Mouse (Mus musculus): Measurements from ENCODE around the gene Snrpd3.
A peak's percentile ranks its signal among the peaks of the same experiment; 100 is the strongest.
"Not testable (repeated sequence)": the region's sequence is repeated elsewhere in the genome, so short reads cannot be mapped to it uniquely, and the experiment has no call there.

Snrpd3 gene

DNA sequence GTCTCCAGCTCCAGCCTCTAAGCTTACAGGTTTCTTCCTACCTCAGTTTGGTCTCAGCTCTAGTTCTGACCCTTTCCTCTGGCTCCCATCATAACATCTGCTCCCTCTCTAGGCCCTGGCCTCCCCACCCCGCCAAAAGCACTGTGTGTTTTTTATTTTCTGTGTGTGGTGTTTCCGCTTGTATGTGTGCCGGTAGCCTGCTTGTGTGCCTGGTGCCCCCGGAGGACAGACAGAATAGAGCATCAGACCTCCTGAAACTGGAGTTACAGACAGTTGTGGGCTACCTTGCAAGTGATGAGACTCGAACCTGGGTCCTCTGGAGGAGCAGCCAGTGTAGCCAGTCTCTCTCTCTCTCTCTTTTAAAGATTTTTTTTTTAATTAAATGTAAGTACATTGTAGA, 49.0 kb downstream of the Snrpd3 start:
- no peak for DNase-seq (ENCODE audit: low spot score in 2 of 2)

- DNase-seq (ENCODE audit: low spot score in 2 of 2), result not testable (repeated sequence)
Measured at GRCm38 (mm10) chr10:75566765-75567164, 49.4 kb downstream of the Snrpd3 start.

GRCm38 (mm10) chr10:75568029-75568428, 50.7 kb downstream of the Snrpd3 start:
- DNase-seq (ENCODE audit: low spot score in 2 of 2), result no peak

- DNase-seq (ENCODE audit: low spot score in 2 of 2), result no peak
Measured at GRCm38 (mm10) chr10:75568441-75568840, 51.1 kb downstream of the Snrpd3 start.

DNA sequence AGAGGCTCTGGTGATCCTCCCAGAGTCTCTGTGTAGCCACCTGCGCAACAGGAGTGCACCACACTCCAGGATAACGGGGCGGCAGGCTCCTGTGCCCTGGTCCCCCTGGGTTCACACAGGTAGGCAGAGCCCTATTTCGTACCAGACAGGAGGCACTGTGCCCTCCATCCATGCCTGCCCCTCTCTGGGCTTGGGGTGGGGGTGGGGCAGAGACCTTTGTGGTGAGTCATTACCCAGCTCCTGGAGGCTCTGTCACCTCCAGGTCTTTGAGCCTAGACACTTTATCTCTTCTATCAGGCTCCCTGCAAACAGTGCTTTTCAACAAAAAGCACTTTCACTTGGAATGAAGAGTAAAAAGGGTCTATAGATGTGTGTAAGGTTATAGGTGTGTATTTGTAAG, 51.5 kb downstream of the Snrpd3 start:
- DNase-seq (ENCODE audit: low spot score in 2 of 2), result no peak

- DNase-seq (ENCODE audit: low spot score in 2 of 2), result no peak
Measured at GRCm38 (mm10) chr10:75570981-75571657, 53.8 kb downstream of the Snrpd3 start.

DNA sequence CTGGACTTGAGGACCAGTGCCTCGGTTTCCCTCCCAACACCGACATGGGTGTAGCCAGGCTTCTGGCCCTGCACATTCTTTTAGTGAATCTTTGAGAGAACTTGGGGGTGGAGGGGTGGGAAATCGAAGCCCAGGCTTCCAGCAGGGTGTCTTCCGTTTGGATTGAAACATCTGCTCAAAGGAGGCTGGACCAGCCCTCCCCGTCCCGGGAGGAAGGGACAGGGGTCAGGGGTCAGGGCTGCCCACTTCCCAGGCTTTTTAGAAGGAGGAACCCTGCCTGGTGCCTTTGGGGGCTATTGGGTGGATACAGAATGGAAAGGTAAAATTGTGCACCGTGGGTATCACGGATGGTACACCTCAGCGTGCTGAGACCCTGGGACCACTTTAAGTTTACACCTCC, 54.6 kb downstream of the Snrpd3 start:
- DNase-seq (ENCODE audit: low spot score in 2 of 2), result no peak

- DNase-seq (ENCODE audit: low spot score in 2 of 2), result no peak
Measured at GRCm38 (mm10) chr10:75573181-75573580, 55.8 kb downstream of the Snrpd3 start.

- no peak for DNase-seq (ENCODE audit: low spot score in 2 of 2)
Measured at GRCm38 (mm10) chr10:75573965-75574364, 56.6 kb downstream of the Snrpd3 start.

DNA sequence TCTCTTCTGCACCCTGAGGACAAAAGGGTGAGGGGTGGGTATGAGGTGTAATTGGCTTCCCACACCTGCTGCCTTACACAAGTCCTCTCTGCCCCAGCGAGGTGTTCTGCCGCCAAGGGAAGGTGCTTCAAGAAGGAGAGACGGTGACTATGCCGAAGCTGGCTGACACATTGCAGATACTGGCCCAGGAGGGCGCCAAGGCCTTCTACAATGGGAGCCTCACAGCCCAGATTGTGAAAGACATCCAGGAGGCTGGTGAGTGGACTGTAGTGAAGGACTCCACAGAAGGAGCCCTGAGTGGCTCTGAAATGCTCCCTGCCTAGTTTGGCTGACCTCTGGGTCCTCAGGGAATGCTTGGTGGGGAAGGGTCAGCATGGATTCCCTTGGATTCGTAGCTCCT, 61.8 kb downstream of the Snrpd3 start:
- DNase-seq (ENCODE audit: low spot score in 2 of 2), result no peak

DNA sequence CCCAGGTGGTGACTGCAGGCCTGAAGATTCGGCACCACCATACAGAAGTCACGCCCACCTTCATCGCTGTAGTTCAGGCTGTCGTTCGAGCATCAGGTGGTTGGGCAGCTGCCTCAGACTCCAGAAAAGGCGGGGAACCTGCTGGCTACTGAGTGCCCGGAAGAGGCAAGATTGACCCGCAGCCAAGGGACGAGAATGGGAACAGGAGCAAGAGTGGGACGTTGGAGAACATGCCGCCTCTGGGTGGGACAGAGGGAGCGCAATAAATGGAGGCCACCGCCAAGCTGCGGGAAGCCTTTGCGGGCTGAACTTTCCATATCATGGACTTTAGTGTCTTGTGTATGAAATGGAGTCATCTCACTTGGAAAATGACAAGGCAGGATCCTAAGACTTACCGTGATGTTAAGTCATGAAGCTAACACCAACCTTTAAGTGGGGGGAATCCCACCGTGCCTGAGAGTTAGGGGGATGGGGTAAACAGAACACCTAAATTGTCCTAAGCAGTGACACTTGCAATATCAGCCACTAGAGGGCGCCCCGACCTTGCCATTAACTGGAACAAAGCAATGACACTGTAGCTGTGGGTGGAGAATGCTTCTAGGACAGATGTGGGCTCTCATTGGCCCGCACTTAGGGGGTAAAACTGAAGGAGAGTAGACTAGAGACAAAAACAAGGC, 68.7 kb downstream of the Snrpd3 start:
- peak; percentile 86 to 92 for DNase-seq (ENCODE audit: low spot score in 2 of 2)

GRCm38 (mm10) chr10:75586553-75586879, 69.2 kb downstream of the Snrpd3 start:
- DNase-seq (ENCODE audit: low spot score in 2 of 2), result no peak

Data from frontal cortex, postnatal 36 days (tissue).